ENCODE assay signal across 14 mouse cellular contexts in the genomic region with DNA sequence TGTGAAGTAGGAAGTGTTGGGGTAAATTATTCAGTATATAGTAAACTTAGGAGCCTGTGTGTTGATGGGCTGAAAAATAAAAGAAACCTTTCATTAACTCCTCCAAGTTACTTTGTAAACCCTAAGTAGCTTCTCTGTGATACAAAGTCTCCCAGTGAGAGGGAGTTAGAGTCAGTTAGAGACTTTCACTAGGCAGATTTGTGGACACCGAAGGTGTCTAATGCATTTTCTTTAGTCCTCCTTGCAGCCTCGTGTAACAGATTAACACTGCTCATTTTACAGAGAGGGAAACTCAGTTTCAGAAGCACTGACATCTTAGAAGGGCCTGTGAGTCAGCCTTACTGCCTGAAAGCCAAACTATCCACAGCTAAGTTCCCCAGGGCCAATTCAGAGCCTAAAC.
"Had no signal": no experiment of that assay in that cellular context is flagged by ENCODE, and none has a peak within 500 bp of the region (broad histone marks: within the 10 kb centered on the region; RNA-seq: fewer than 3 reads in every experiment).

No protein-coding gene starts in this region.

- ATAC-seq: midbrain, embryonic 13.5 days had no signal

- H3K27ac ChIP-seq: kidney, embryonic 15.5 days; layer of hippocampus, adult 2 months; limb, embryonic 13.5 days; liver, embryonic 14.5 days; midbrain, embryonic 13.5 days; neural tube, embryonic 15.5 days had no signal

- H3K27me3 ChIP-seq: kidney, embryonic 15.5 days; limb, embryonic 13.5 days; midbrain, embryonic 13.5 days; neural tube, embryonic 15.5 days had no signal

- H3K9ac ChIP-seq: kidney, embryonic 15.5 days; limb, embryonic 13.5 days; liver, embryonic 14.5 days; midbrain, embryonic 13.5 days; neural tube, embryonic 15.5 days had no signal

- H3K4me1 ChIP-seq: midbrain, embryonic 13.5 days; neural tube, embryonic 15.5 days had no signal

- DNase-seq: kidney, postnatal 4 days; left cerebral cortex, postnatal 4 days; lung, adult 18-20 months; right cerebral cortex, adult 18-20 months; right cerebral cortex, postnatal 25 days; thymus, adult 18-20 months; thymus, postnatal 14 days had no signal

- H3K9me3 ChIP-seq: kidney, embryonic 15.5 days; limb, embryonic 13.5 days; midbrain, embryonic 13.5 days; neural tube, embryonic 15.5 days had no signal

- H3K4me3 ChIP-seq: kidney, embryonic 15.5 days; layer of hippocampus, adult 2 months; limb, embryonic 13.5 days; midbrain, embryonic 13.5 days; myocyte; neural tube, embryonic 15.5 days had no signal

- H3K36me3 ChIP-seq: kidney, embryonic 15.5 days; limb, embryonic 13.5 days; midbrain, embryonic 13.5 days; neural tube, embryonic 15.5 days had no signal

- H3K4me2 ChIP-seq: kidney, embryonic 15.5 days; limb, embryonic 13.5 days; midbrain, embryonic 13.5 days; neural tube, embryonic 15.5 days had no signal
